Mouse (Mus musculus) cerebellum, postnatal 14 days (tissue): Measurements from ENCODE around the gene Zfp131.

Source experiments
- DNase-seq, 2 experiments: peaks; one replicate each; pipeline ENCODE4 v3.0.0; 2021; ENCODE audit warnings: mixed read lengths in 2 of 2

Gene Zfp131

GRCm38 (mm10) chr13:119754635-119755020, 36.1 kb downstream of the Zfp131 start:
- peak in 1 of 2 experiments; percentile 12 for DNase-seq

GRCm38 (mm10) chr13:119753859-119754634, 36.6 kb downstream of the Zfp131 start:
- peak; percentile 32 to 49 for DNase-seq

- no peak for DNase-seq
Observed at GRCm38 (mm10) chr13:119746930-119747329, 43.8 kb downstream of the Zfp131 start.

- no peak for DNase-seq
Observed at GRCm38 (mm10) chr13:119743470-119743869, 47.2 kb downstream of the Zfp131 start.

GRCm38 (mm10) chr13:119742711-119743415, 47.8 kb downstream of the Zfp131 start:
- DNase-seq: no peak

GRCm38 (mm10) chr13:119741390-119742237, 49.1 kb downstream of the Zfp131 start:
- DNase-seq: no peak

- no peak for DNase-seq
Observed at GRCm38 (mm10) chr13:119731448-119731847, 59.2 kb downstream of the Zfp131 start.

- DNase-seq: no peak
Observed at GRCm38 (mm10) chr13:119729406-119729805, 61.3 kb downstream of the Zfp131 start.

- DNase-seq: peak in 1 of 2 experiments; percentile 36
Observed at GRCm38 (mm10) chr13:119727608-119728387, 62.9 kb downstream of the Zfp131 start.

GRCm38 (mm10) chr13:119724541-119724940, 66.1 kb downstream of the Zfp131 start:
- DNase-seq: no peak

- no peak for DNase-seq
Observed at GRCm38 (mm10) chr13:119723368-119723767, 67.3 kb downstream of the Zfp131 start.

- no peak for DNase-seq
Observed at GRCm38 (mm10) chr13:119722447-119722846, 68.2 kb downstream of the Zfp131 start.

GRCm38 (mm10) chr13:119716105-119716504, 74.6 kb downstream of the Zfp131 start:
- no peak for DNase-seq
